Mouse (Mus musculus): ENCODE results near the gene Zfp217.

DNA sequence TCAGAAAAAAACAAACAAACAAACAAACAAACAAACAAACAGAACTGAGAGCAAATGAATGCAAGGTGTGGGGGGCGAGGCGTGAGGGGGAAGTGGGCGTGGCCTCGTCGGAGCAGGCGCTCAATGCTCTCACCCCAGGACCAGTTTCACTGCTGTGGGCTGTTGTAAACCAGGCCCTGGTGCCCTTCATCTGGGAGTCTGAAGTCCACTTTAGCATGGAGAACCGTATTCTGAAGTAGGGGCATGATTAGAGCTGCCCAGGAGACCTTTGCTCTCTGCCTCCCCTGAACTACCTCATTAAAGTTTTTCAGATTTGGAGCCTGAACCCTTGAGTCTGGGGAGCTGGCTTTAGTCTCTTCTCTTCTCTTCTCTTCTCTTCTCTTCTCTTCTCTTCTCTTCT lies 40.8 kb upstream of the Zfp217 start:
- no peak for TF ChIP-seq CTCF (IDR thresholded peaks at IDR 0.05; ENCODE audit: extremely low read depth, insufficient read length, insufficient replicate concordance, low read depth, low read length)
- no peak for TF ChIP-seq POLR2A (IDR thresholded peaks at IDR 0.05; ENCODE audit: low read depth, low read length)
